Mouse (Mus musculus) midbrain, embryonic 13.5 days (tissue): ENCODE measurements at regions not wholly inside any gene's neighbourhood (a gene's known extent, or its start where the extent isn't known, plus 50 kb on each side); places are given as distances from the start of the nearest gene placed in this dataset.

Source experiments
- ATAC-seq: fragments of 200-750 bp; cut with Nextera tagmentation; 2 replicates; pipeline ENCODE4 v1.8.0; 2017; ENCODE audit warnings: mild to moderate bottlenecking, moderate TSS enrichment, moderate library complexity
- H3K27ac ChIP-seq: fragments of 300-500 bp; sonication (generic); 2 replicates; pipeline ENCODE4 v1.5.1; 2015; ENCODE audit warnings: inconsistent platforms, mild to moderate bottlenecking, moderate library complexity
- H3K27me3 ChIP-seq: fragments of 300-500 bp; sonication (generic); 2 replicates; pipeline ENCODE4 v1.6.1; 2015; ENCODE audit warnings: mild to moderate bottlenecking, inconsistent platforms
- H3K36me3 ChIP-seq: fragments of 300-500 bp; sonication (generic); 2 replicates; pipeline ENCODE4 v1.6.1; 2015; ENCODE audit warnings: mild to moderate bottlenecking, inconsistent platforms
- H3K4me1 ChIP-seq: fragments of 300-500 bp; sonication (generic); replicated peaks from 2 replicates; pipeline ENCODE4 v1.6.1; 2015; ENCODE audit warnings: inconsistent platforms
- H3K4me2 ChIP-seq: fragments of 300-500 bp; sonication (generic); replicated peaks from 2 replicates; pipeline ENCODE4 v1.6.1; 2015; ENCODE audit warnings: moderate library complexity, mild to moderate bottlenecking, inconsistent platforms
- H3K4me3 ChIP-seq: fragments of 300-500 bp; sonication (generic); replicated peaks from 2 replicates; pipeline ENCODE4 v1.5.1; 2015; ENCODE audit warnings: mild to moderate bottlenecking, inconsistent platforms
- H3K9ac ChIP-seq: fragments of 300-500 bp; sonication (generic); replicated peaks from 2 replicates; pipeline ENCODE4 v1.6.1; 2015; ENCODE audit warnings: mild to moderate bottlenecking, inconsistent platforms
- H3K9me3 ChIP-seq: fragments of 300-500 bp; sonication (generic); 2 replicates; pipeline ENCODE4 v1.6.1; 2016; ENCODE audit warnings: mild to moderate bottlenecking, inconsistent platforms
- WGBS: fragments of 180-500 bp; shearing (Covaris S2); methylation state at CpG from one replicate; pipeline ENCODE4 v1.1.7; 2015; 5-methylcytosine and 5-hydroxymethylcytosine counted together

DNA sequence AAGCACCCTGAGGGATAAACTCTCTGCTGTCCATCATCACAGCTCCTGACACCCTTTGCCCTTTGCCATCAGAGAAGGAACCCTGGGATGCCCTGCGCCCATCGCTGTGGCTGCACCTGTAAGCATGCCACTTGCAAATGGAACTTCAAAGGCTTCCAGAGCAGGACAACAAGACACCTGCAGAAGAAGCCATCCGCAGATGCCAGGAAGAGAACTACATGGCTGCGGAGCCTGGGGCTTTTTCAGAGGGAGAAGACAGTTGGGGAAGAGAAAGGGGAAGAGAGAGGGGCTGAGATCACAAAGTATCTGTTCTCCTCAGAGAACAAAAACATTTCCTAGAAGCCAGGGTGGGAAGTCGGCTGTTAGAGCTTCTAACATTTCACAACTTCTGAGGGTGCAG, 365.2 kb upstream of the Runx1 start:
- no peak for ATAC-seq
- no peaks in the 10 kb centered on the region for H3K27me3 ChIP-seq
- H3K27ac ChIP-seq = no peak overlapping the region
- no peak overlapping the region for H3K4me3 ChIP-seq
- no peaks in the 10 kb centered on the region for H3K4me1 ChIP-seq
- H3K9ac ChIP-seq = no peak overlapping the region
- H3K9me3 ChIP-seq = no peaks in the 10 kb centered on the region
- no peaks in the 10 kb centered on the region for H3K36me3 ChIP-seq
- H3K4me2 ChIP-seq = no peak overlapping the region
- WGBS = 87% methylated on average over 5 of the region's 5 CpGs

DNA sequence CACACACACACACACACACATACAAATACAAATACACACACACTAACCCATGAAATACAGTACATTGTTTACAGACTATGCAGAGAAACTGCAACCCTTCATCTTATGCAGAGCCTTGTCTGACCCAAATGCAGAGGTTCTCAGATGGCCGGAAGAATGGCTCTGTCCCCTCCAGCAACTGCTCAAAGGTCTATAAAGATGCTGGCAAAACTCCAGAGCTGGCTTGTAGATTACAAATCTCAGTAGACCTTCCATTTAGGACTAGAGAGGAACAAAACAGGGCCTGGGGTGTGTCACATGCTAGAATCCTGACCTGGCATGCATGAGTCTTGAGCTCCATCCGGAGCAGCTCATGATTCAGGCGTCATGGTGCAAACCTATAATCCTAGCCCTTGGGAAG, 364.4 kb upstream of the Runx1 start:
- Histone ChIP-seq H3K36me3 (no peaks in the 10 kb centered on the region), H3K27ac (no peak overlapping the region), H3K4me1 (no peaks in the 10 kb centered on the region), H3K4me2 (no peak overlapping the region), H3K4me3 (no peak overlapping the region), H3K9me3 (no peaks in the 10 kb centered on the region), H3K9ac (no peak overlapping the region), H3K27me3 (no peaks in the 10 kb centered on the region)
- no peak for ATAC-seq
- WGBS = 82% methylated on average over 3 of the region's 3 CpGs

DNA sequence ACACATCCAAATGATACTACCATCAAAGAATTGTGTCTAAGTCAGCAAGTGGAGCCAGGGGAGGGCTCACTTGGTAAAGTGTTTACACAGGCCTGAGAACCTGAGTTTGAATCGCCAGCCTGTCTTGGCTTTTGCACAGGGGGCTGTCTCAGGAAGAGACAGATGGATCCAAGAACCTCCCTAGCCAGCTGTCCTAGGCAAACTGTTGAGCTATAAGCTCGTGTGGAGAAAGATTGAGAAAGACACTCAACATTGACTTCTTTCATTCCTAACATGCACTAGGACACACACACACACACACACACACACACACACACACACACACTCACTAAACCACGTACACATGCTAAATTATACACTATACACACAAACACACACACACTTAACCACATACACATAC, 363.9 kb upstream of the Runx1 start:
- no peak overlapping the region for H3K4me2 ChIP-seq
- ATAC-seq = no peak
- H3K4me3 ChIP-seq = no peak overlapping the region
- H3K9me3 ChIP-seq = no peaks in the 10 kb centered on the region
- no peak overlapping the region for H3K27ac ChIP-seq
- no peak overlapping the region for H3K9ac ChIP-seq
- no peaks in the 10 kb centered on the region for H3K36me3 ChIP-seq
- no peaks in the 10 kb centered on the region for H3K27me3 ChIP-seq
- 77% methylated on average over 3 of the region's 3 CpGs for WGBS
- no peaks in the 10 kb centered on the region for H3K4me1 ChIP-seq

DNA sequence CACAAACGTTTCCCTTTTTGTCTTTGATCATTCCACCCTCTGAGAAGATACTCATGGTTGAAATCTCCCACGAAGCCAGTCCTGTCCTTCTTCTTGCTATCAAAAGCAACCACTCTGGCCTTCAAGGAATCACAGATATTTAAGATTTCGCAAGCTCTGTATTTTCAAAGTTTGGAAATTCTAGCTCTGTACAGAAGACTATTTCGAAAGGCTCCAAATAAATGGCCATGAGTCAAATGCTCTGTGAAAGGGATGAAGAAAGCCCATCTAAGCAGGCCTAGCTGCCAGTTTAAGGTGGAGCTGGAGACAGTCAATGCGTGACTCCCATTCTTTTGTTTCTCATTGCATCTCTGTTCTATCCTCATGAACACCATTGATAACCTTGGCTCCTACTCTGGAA, 363.5 kb upstream of the Runx1 start:
- no peaks in the 10 kb centered on the region for H3K9me3 ChIP-seq
- H3K4me3 ChIP-seq = no peak overlapping the region
- no peak overlapping the region for H3K4me2 ChIP-seq
- no peaks in the 10 kb centered on the region for H3K27me3 ChIP-seq
- H3K27ac ChIP-seq = no peak overlapping the region
- no peak overlapping the region for H3K9ac ChIP-seq
- H3K36me3 ChIP-seq = no peaks in the 10 kb centered on the region
- no peak for ATAC-seq
- no peaks in the 10 kb centered on the region for H3K4me1 ChIP-seq
- WGBS = 87% methylated on average over 5 of the region's 5 CpGs

DNA sequence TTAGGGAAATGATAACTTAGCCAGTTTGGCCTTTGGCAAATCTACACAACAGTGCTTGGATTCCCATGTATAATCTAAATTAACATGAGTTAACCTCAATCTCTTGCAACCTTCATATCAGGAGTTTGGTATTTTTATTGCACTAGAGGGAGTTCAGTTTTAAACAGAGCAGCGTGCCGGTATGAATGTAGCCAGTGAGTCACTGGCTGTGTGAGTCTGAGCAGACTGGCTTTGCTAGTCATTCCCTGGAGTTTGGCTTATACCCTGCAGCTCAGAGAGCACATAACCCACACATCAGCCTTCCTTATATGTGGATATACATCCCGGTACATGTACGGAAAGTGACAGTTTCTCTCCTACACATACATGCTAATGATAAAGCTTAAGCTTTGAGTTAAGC, 360.6 kb upstream of the Runx1 start:
- Histone ChIP-seq H3K4me1 (no peaks in the 10 kb centered on the region), H3K4me3 (no peak overlapping the region), H3K4me2 (no peak overlapping the region), H3K36me3 (no peaks in the 10 kb centered on the region), H3K9me3 (no peaks in the 10 kb centered on the region), H3K27me3 (no peaks in the 10 kb centered on the region), H3K9ac (no peak overlapping the region), H3K27ac (no peak overlapping the region)
- WGBS = 96% methylated on average over 4 of the region's 4 CpGs
- ATAC-seq = no peak

DNA sequence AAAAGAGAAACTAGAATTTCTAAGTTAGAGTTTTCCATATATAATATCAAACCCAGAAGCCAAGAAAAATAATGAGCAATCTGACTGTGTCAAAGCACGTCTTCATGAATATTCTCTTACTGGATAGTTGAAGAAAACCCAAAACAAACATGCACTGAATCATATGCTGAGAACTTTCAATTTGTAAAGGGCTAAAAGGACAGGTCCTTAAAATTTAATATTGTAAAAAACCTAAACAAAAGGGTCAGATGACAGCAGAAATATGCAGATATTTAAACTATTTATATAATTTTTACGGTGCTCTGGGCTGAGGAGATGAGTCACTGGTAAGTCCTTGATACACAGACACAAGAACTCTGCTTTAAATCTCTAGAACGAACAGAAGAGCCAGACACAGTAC, 356.7 kb upstream of the Runx1 start:
- WGBS = 91% methylated on average over 3 of the region's 3 CpGs
- no peak overlapping the region for H3K27ac ChIP-seq
- H3K4me1 ChIP-seq = no peaks in the 10 kb centered on the region
- H3K9me3 ChIP-seq = no peaks in the 10 kb centered on the region
- no peak overlapping the region for H3K9ac ChIP-seq
- no peaks in the 10 kb centered on the region for H3K36me3 ChIP-seq
- H3K4me3 ChIP-seq = no peak overlapping the region
- ATAC-seq = no peak
- H3K4me2 ChIP-seq = no peak overlapping the region
- H3K27me3 ChIP-seq = no peaks in the 10 kb centered on the region

DNA sequence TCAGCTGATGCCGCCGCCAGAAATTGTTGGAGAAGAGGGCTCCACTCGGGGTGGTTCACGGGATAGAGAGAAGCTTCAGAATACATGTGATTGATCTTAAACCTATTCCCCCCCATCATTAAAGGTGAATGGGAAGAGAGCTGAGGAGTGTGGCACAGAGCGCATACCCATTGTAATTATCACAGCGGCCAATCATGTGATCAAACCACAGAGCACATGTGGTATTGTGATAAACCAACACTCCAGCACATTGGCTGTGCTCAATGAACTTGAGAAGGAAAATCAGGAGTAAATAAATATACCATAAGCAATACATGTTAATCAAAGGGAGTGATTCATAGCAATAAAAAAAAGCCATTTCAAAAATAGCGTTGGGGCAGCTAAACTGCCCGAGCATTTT, 355.5 kb upstream of the Runx1 start:
- Histone ChIP-seq H3K4me3 (no peak overlapping the region), H3K36me3 (no peaks in the 10 kb centered on the region), H3K27me3 (no peaks in the 10 kb centered on the region), H3K9ac (no peak overlapping the region), H3K9me3 (no peaks in the 10 kb centered on the region), H3K4me2 (no peak overlapping the region), H3K4me1 (no peaks in the 10 kb centered on the region), H3K27ac (no peak overlapping the region)
- no peak for ATAC-seq
- 96% methylated on average over 8 of the region's 8 CpGs for whole genome bisulfite sequencing

DNA sequence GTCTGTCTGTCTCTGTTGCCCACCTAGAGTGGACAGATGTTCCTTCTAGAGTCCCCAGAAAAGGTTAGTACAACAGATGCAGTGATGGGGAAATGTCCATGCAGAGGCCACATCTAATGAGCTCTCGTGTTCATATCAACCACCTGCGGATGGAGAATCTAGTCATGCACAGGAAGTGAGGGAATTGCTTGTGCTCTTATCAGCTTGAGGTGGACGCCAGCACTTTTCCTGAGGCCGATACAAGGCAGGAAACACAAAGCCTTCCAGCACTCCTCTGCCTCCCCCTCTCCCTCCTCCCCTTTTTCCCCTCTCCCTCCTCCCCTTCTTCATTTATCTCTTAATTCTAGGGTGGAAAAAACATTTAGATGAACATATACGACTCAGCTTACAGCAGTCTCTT, 354.3 kb upstream of the Runx1 start:
- Histone ChIP-seq H3K4me2 (no peak overlapping the region), H3K9me3 (no peaks in the 10 kb centered on the region), H3K27me3 (no peaks in the 10 kb centered on the region), H3K27ac (no peak overlapping the region), H3K36me3 (no peaks in the 10 kb centered on the region), H3K9ac (no peak overlapping the region), H3K4me3 (no peak overlapping the region), H3K4me1 (no peaks in the 10 kb centered on the region)
- ATAC-seq = no peak
- 89% methylated on average over 5 of the region's 5 CpGs for WGBS

DNA sequence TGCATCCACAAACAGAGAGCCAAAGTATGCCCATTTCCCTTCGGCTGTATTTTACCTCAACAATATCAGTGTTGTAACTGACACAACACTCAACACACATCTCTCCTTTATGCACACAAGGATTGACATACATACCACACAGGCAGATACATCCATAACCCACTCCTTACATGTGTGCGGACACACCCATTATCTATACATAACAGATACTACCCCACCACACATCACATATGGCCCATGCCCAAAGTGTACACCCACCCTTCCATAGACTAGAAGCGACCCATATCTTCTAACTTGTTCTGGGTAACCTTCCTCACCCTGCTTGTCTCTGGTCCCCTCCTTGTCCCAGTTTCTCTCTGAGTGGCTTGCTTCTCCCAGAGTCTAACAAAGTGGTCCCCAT, 340.7 kb upstream of the Runx1 start:
- Histone ChIP-seq H3K27ac (no peak overlapping the region), H3K4me3 (no peak overlapping the region), H3K36me3 (no peaks in the 10 kb centered on the region), H3K27me3 (no peaks in the 10 kb centered on the region), H3K4me1 (no peaks in the 10 kb centered on the region), H3K4me2 (no peak overlapping the region), H3K9ac (no peak overlapping the region), H3K9me3 (no peaks in the 10 kb centered on the region)
- ATAC-seq = no peak
- 95% methylated on average over 3 of the region's 3 CpGs for WGBS

DNA sequence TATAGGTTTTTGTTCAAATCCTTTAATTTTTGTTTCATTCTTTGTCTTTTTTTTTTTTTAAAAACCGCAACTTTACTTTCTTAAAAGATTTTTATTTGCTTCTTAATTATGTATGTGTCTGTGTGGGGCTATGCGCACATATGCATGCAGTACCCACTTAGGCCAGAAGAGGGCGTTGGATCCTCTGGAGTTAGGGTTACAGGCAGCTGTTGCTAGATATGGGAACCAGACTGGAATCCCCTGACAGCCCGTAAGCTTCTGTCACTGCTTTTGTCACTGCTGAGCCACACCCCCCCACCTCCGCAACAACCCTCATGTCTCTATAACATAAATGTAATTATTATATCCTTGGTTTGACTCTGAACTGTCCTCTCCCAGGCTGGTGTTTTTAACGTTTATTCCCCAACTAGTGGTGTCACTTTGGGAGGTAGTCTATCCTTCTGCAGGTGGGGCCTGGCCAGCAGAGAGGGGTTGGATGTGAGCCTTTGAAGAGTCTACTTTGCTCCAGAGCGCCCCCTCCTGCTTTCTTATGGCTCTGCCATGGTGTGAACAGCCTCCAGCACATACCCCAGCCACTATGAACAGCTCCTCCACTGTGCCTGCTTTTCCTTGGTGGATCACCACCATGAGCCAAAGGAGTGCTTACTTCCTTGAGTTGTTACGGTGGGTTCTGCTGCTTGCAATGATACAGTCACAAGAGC, 332.7 kb upstream of the Runx1 start:
- Histone ChIP-seq H3K9ac (no peak overlapping the region), H3K4me3 (no peak overlapping the region), H3K4me2 (no peak overlapping the region), H3K27ac (no peak overlapping the region), H3K36me3 (no peaks in the 10 kb centered on the region), H3K9me3 (no peaks in the 10 kb centered on the region), H3K4me1 (no peaks in the 10 kb centered on the region), H3K27me3 (no peaks in the 10 kb centered on the region)
- 88% methylated on average over 8 of the region's 8 CpGs for WGBS
- ATAC-seq = no peak

DNA sequence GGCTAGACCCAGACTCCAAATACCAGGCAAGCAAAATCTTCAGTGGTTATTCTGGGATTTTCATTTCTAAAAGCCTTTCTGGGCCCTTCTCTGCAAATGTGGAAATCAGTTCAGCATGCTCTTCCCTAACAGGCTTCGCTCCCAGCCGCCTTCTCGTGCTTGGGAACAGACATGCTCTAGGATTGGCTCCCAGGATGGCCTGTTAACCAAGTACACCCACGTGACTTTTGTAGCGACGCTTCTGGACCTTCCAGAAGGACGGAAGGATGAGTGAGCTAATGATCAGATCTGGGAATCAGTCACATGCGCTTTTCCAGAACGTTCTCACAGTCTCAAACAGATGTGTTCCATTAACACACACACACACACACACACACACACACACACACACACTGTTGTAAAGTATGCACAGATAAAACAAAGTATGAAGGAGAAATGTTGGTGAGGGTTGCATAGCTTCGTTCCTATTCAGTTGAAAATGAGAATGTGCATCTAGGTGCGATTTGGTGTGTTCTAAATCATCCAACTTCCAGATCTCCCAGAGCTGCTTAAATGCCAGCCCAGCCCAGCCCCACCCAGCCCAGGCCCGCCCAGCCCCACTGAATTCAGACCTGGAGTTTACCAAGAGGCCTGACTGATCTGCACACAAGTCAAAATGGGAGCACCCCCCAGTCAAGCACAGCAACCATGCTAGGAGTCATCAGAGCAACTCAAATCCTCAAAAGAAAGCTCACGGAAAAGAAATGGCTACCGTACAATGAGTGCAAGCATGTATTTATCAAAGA, 327.8 kb upstream of the Runx1 start:
- Histone ChIP-seq H3K36me3 (no peaks in the 10 kb centered on the region), H3K4me2 (no peak overlapping the region), H3K4me1 (no peaks in the 10 kb centered on the region), H3K4me3 (no peak overlapping the region), H3K9ac (no peak overlapping the region), H3K9me3 (no peaks in the 10 kb centered on the region), H3K27me3 (no peaks in the 10 kb centered on the region), H3K27ac (no peak overlapping the region)
- ATAC-seq = no peak
- WGBS = 86% methylated on average over 14 of the region's 14 CpGs

DNA sequence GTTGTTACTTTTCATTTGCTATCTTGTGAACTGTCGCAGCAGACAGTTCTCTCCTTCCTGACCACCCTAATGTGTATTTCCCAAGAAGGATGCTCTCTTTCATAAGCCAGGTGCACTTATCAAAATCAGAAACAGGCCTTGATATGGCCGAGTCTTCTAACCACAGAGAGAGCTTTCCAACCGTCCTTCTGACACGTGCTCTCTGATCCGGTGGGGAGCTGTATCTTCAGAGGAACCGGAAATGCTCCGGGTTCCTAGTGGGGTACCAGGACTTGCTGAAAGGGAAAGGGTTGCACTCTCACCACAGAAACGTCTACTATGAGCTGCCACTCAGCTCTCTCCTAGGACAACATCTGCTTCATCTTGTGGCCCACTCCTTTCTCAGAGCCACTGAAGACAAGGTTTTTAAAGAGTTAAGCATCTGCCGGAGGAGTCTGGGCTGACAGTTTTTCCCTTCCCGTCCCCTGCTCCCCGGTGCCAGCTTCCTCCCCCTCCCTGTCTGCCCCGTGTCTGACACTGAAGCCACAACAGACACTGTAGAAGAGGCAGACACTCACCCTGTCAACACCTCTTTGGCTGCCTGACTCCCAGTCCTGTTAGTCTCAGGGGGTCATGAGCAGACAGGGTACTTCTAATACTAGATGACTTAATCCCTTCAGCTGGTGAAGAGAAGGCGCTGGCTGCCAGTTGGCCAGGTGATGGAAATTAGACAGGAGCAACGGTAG, 327.0 kb upstream of the Runx1 start:
- Histone ChIP-seq H3K4me3 (no peak overlapping the region), H3K36me3 (no peaks in the 10 kb centered on the region), H3K4me1 (no peaks in the 10 kb centered on the region), H3K27ac (no peak overlapping the region), H3K9ac (no peak overlapping the region), H3K4me2 (no peak overlapping the region), H3K9me3 (no peaks in the 10 kb centered on the region), H3K27me3 (no peaks in the 10 kb centered on the region)
- 56% methylated on average over 14 of the region's 14 CpGs for WGBS
- no peak for ATAC-seq
